In genomic region chr6:86848915-86849644, GRCm38 (mm10) we compare ENCODE assay signal across 7 mouse cellular contexts. TPM values are rescaled to one million over a fixed set of nuclear protein-coding genes. Genes with fewer than 3 reads are reported as not detected.
DNase-seq lines count a peak whose midpoint lies in the region; ATAC-seq and TF ChIP-seq lines count a peak whose summit lies in the region.

Gene Aak1 (plus strand): TSS chr6:86849517.

- no peaks in the 10 kb centered on the region for H3K36me3 ChIP-seq in intestine, postnatal 0 days (ENCODE audit: control insufficient read depth, insufficient read depth)
- H3K36me3 ChIP-seq in midbrain, embryonic 12.5 days = peaks cover 3% of the 10 kb centered on the region; the same call in 1 of the 2 replicates
- H3K36me3 ChIP-seq in small intestine, adult 2 months (ENCODE audit: control insufficient read depth, insufficient read depth, low read length) = peaks cover 2% of the 10 kb centered on the region; the same call in 1 of the 2 replicates

- TF ChIP-seq POLR2A in small intestine, adult 2 months (IDR thresholded peaks at IDR 0.05; ENCODE audit: low read depth, low read length) = peak; percentile 40; the same call in 1 of the 2 replicates

- H3K4me2 ChIP-seq in intestine, postnatal 0 days (replicated peaks; ENCODE audit: low read depth) = peak within 1 kb of the TSS; percentile 84
- H3K4me2 ChIP-seq in midbrain, embryonic 12.5 days (replicated peaks) = peak within 1 kb of the TSS; percentile 76

- H3K4me1 ChIP-seq in intestine, postnatal 0 days (replicated peaks; ENCODE audit: control insufficient read depth, insufficient read depth, low read length) = no peaks in the 10 kb centered on the region; the same call in 1 of the 2 replicates
- H3K4me1 ChIP-seq in midbrain, embryonic 12.5 days = peaks cover 32% of the 10 kb centered on the region
- peaks cover 3% of the 10 kb centered on the region; the same call in 1 of the 2 replicates for H3K4me1 ChIP-seq in small intestine, adult 2 months (ENCODE audit: control insufficient read depth, insufficient read depth, insufficient read length, low read length)

- intact Hi-C loops in left cerebral cortex, postnatal 4 days (cut with DNase I) = loop anchor here (2.0 to 10.0 kb wide), 2 partner anchors 30 to 146 kb away; no protein-coding TSS in a partner anchor

- H3K9ac ChIP-seq in intestine, postnatal 0 days (ENCODE audit: low read depth, low read length) = peak within 1 kb of the TSS; percentile 89
- H3K9ac ChIP-seq in midbrain, embryonic 12.5 days (replicated peaks) = peak within 1 kb of the TSS; percentile 84

- peak within 1 kb of the TSS; percentile 97 for H3K27ac ChIP-seq in intestine, postnatal 0 days (ENCODE audit: low read depth, low read length)
- H3K27ac ChIP-seq in midbrain, embryonic 12.5 days (replicated peaks) = peak within 1 kb of the TSS; percentile 97
- H3K27ac ChIP-seq in small intestine, adult 2 months (ENCODE audit: insufficient read depth, low read depth, low read length) = peak within 1 kb of the TSS; percentile 97

- DNase-seq in adrenal gland, adult 8-10 months = peak; percentile 84
- peak; percentile 92 for DNase-seq in embryo, embryonic 9.5 days (ENCODE audit: extremely low spot score)
- DNase-seq in gonadal fat pad, adult 2 months (ENCODE audit: low read depth) = no peak
- DNase-seq in left cerebral cortex, postnatal 4 days = peak; percentile 94

- peak; percentile 83 for ATAC-seq in intestine, postnatal 0 days
- ATAC-seq in midbrain, embryonic 12.5 days (ENCODE audit: low FRiP score, low read depth) = peak; percentile 92

- no peak for TF ChIP-seq CTCF in intestine, postnatal 0 days (IDR thresholded peaks at IDR 0.05; ENCODE audit: low read depth)
- no peak for TF ChIP-seq CTCF in small intestine, adult 2 months (IDR thresholded peaks at IDR 0.05; ENCODE audit: extremely low read depth, insufficient read length, insufficient replicate concordance, low read depth, low read length)

- H3K27me3 ChIP-seq in intestine, postnatal 0 days (replicated peaks; ENCODE audit: control insufficient read depth, insufficient read depth, low read length) = no peaks in the 10 kb centered on the region
- H3K27me3 ChIP-seq in midbrain, embryonic 12.5 days = no peaks in the 10 kb centered on the region
- no peaks in the 10 kb centered on the region for H3K27me3 ChIP-seq in small intestine, adult 2 months (ENCODE audit: control insufficient read depth, insufficient read depth, low read length)

- under 1% methylated on average over 60 of the region's 60 CpGs for WGBS in intestine, postnatal 0 days
- WGBS in midbrain, embryonic 12.5 days = under 1% methylated on average over 59 of the region's 60 CpGs
- WGBS in small intestine, adult 2 months = under 1% methylated on average over 60 of the region's 60 CpGs

- no peaks in the 10 kb centered on the region for H3K9me3 ChIP-seq in intestine, postnatal 0 days (ENCODE audit: control insufficient read depth)
- no peaks in the 10 kb centered on the region for H3K9me3 ChIP-seq in midbrain, embryonic 12.5 days

- peak within 1 kb of the TSS; percentile 94 for H3K4me3 ChIP-seq in intestine, postnatal 0 days (ENCODE audit: low read depth, low read length)
- H3K4me3 ChIP-seq in midbrain, embryonic 12.5 days = peak within 1 kb of the TSS; percentile 85
- peak within 1 kb of the TSS; percentile 80 for H3K4me3 ChIP-seq in small intestine, adult 2 months (ENCODE audit: low read depth, low read length)

RNA-seq across cellular contexts. Expression of gene Aak1, which starts in this region (rescaled TPM):
- 100 to 1,000 TPM; 129 to 147 (median 132) TPM for total RNA-seq in adrenal gland, adult 8-10 months (2022)
- polyA plus RNA-seq in gonadal fat pad, adult 2 months (2012; rRNA removed) = 17.8 and 19.2 TPM in 2 replicates
- polyA plus RNA-seq in intestine, postnatal 0 days (2015; fragmentation: Nextera tagmentation; extraction: Ambion mirVana) = 5.7 and 7.2 TPM in 2 replicates
- total RNA-seq in left cerebral cortex, postnatal 4 days (2021) = 100 to 1,000 TPM; 165 to 166 TPM
- polyA plus RNA-seq in midbrain, embryonic 12.5 days (2016; fragmentation: Nextera tagmentation; extraction: Ambion mirVana) = 30.6 and 35.8 TPM in 2 replicates
- 10.5 and 22.8 TPM in 2 replicates for polyA plus RNA-seq in small intestine, adult 2 months (2012; rRNA removed)
